Mouse (Mus musculus) heart, adult 2 months (tissue): ENCODE results near the gene Pnmal1.

Experiments used
- CTCF ChIP-seq: fragments of 200-600 bp; IDR thresholded peaks from 2 replicates; pipeline ENCODE4 v1.8.1; 2022; ENCODE audit warnings: antibody characterized with exemption, mild to moderate bottlenecking, moderate library complexity
- EP300 ChIP-seq: fragments of 200-500 bp; IDR thresholded peaks from 2 replicates; pipeline ENCODE4 v1.6.1; 2011; ENCODE audit warnings: low read depth, low read length, control low read depth; ENCODE audit not compliant: insufficient read depth
- POLR2A ChIP-seq: fragments of 200-500 bp; IDR thresholded peaks from 2 replicates; pipeline ENCODE4 v1.6.1; 2011; ENCODE audit warnings: mild to moderate bottlenecking, low read depth, low read length, control low read depth; ENCODE audit not compliant: insufficient read depth

- no peak for TF ChIP-seq CTCF
- TF ChIP-seq POLR2A, result no peak
- TF ChIP-seq EP300, result no peak
Measured at GRCm38 (mm10) chr7:16988405-16988804, 28.9 kb downstream of the Pnmal1 start.
